Mouse (Mus musculus) regulatory T cell (primary cell): Measurements from ENCODE around the gene Angptl6.

ENCODE experiments used
- in situ Hi-C: fragments of 300-600 bp; cut with MboI, MseI; formaldehyde crosslinking; loops from one replicate; pipeline ENCODE4 v1.15.1; 2025; ENCODE audit warnings: high pct_unique_total_duplicates

The Angptl6 gene

GRCm38 (mm10) chr9:20879097-20879792, at the start of gene Angptl6:
Angptl6 (minus strand) TSS chr9:20879727.
- in situ Hi-C loops, result no loop called here

- in situ Hi-C loops, result loop anchor here (5.0 to 25.0 kb wide), 2 partner anchors 89 to 754 kb away; partner anchors contain the start of genes Icam1 and Mrpl4
Observed at GRCm38 (mm10) chr9:20923258-20923657, 43.7 kb upstream of the Angptl6 start.

GRCm38 (mm10) chr9:20916160-20916559, 36.6 kb upstream of the Angptl6 start:
- in situ Hi-C loops, result loop anchor here (25.0 kb wide), 1 partner anchor 96 kb away; the partner anchor contains the start of genes Icam1 and Mrpl4

- in situ Hi-C loops, result loop anchor here (25.0 kb wide), 1 partner anchor 102 kb away; the partner anchor contains the start of genes Icam1 and Mrpl4
Observed at GRCm38 (mm10) chr9:20909948-20910347, 30.4 kb upstream of the Angptl6 start.

- in situ Hi-C loops, result loop anchor here (25.0 kb wide), 1 partner anchor 110 kb away; the partner anchor contains the start of genes Icam1 and Mrpl4
Observed at GRCm38 (mm10) chr9:20902174-20902491, 22.6 kb upstream of the Angptl6 start.

- in situ Hi-C loops, result loop anchor here (25.0 kb wide), 1 partner anchor 111 kb away; the partner anchor contains the start of genes Icam1 and Mrpl4
Observed at GRCm38 (mm10) chr9:20901466-20902173, 22.1 kb upstream of the Angptl6 start.

- in situ Hi-C loops, result no loop called here
Observed at GRCm38 (mm10) chr9:20898511-20899073, 19.1 kb upstream of the Angptl6 start, which contains the start of gene Eif3g. Eif3g (minus strand) TSS chr9:20898623.

GRCm38 (mm10) chr9:20897736-20898510, 18.4 kb upstream of the Angptl6 start:
- in situ Hi-C loops, result no loop called here

- in situ Hi-C loops, result no loop called here
Observed at GRCm38 (mm10) chr9:20895382-20895781, 15.9 kb upstream of the Angptl6 start.

GRCm38 (mm10) chr9:20894629-20895028, 15.1 kb upstream of the Angptl6 start:
- in situ Hi-C loops, result no loop called here

- in situ Hi-C loops, result no loop called here
Observed at GRCm38 (mm10) chr9:20893590-20894343, 14.2 kb upstream of the Angptl6 start.

GRCm38 (mm10) chr9:20893069-20893468, 13.5 kb upstream of the Angptl6 start:
- in situ Hi-C loops, result no loop called here

GRCm38 (mm10) chr9:20892104-20892653, 12.7 kb upstream of the Angptl6 start:
- in situ Hi-C loops, result no loop called here

- in situ Hi-C loops, result no loop called here
Observed at GRCm38 (mm10) chr9:20891339-20892103, 12.0 kb upstream of the Angptl6 start.

- in situ Hi-C loops, result no loop called here
Observed at GRCm38 (mm10) chr9:20890411-20890810, 10.9 kb upstream of the Angptl6 start.

- in situ Hi-C loops, result no loop called here
Observed at GRCm38 (mm10) chr9:20889185-20890141, 9.9 kb upstream of the Angptl6 start.

GRCm38 (mm10) chr9:20888386-20888765, 8.8 kb upstream of the Angptl6 start:
- in situ Hi-C loops, result no loop called here

GRCm38 (mm10) chr9:20887704-20888385, 8.3 kb upstream of the Angptl6 start, which contains the start of gene Ppan:
Ppan (plus strand) TSS chr9:20888175.
- in situ Hi-C loops, result no loop called here
